Mouse (Mus musculus): ENCODE results near the gene Lad1.
A peak's percentile ranks its signal among the peaks of the same experiment; 100 is the strongest.

Lad1 gene

GRCm38 (mm10) chr1:135818481-135819086, at the start of gene Lad1:
Gene Lad1 (plus strand): TSS chr1:135818598.
- DNase-seq (ENCODE audit: low spot score): no peak

- no peak for DNase-seq (ENCODE audit: low spot score)
These were observed 48.2 kb upstream of the Lad1 start for GRCm38 (mm10) chr1:135770237-135770636.

- DNase-seq (ENCODE audit: low spot score): peak; percentile 50
These were observed 47.4 kb upstream of the Lad1 start for GRCm38 (mm10) chr1:135770896-135771572.

- DNase-seq (ENCODE audit: low spot score): no peak
These were observed 46.8 kb upstream of the Lad1 start for GRCm38 (mm10) chr1:135771573-135771970.

- DNase-seq (ENCODE audit: low spot score): no peak
These were observed 41.8 kb upstream of the Lad1 start for GRCm38 (mm10) chr1:135776596-135776995.

GRCm38 (mm10) chr1:135777046-135777445, 41.4 kb upstream of the Lad1 start:
- DNase-seq (ENCODE audit: low spot score): no peak

GRCm38 (mm10) chr1:135778780-135779535, 39.4 kb upstream of the Lad1 start, which contains the start of gene Tnni1:
Gene Tnni1 (plus strand): TSS chr1:135779434.
- peak; percentile 58 for DNase-seq (ENCODE audit: low spot score)

- no peak for DNase-seq (ENCODE audit: low spot score)
These were observed 37.7 kb upstream of the Lad1 start for GRCm38 (mm10) chr1:135780649-135781048.

GRCm38 (mm10) chr1:135781220-135781619, 37.2 kb upstream of the Lad1 start:
- peak; percentile 34 for DNase-seq (ENCODE audit: low spot score)

GRCm38 (mm10) chr1:135782816-135783215, 35.6 kb upstream of the Lad1 start:
- DNase-seq (ENCODE audit: low spot score): no peak

- DNase-seq (ENCODE audit: low spot score): peak; percentile 34
These were observed 30.6 kb upstream of the Lad1 start for GRCm38 (mm10) chr1:135787799-135788198.

- no peak for DNase-seq (ENCODE audit: low spot score)
These were observed 29.7 kb upstream of the Lad1 start for GRCm38 (mm10) chr1:135788708-135789107.

GRCm38 (mm10) chr1:135789815-135790214, 28.6 kb upstream of the Lad1 start:
- no peak for DNase-seq (ENCODE audit: low spot score)

- no peak for DNase-seq (ENCODE audit: low spot score)
These were observed 26.1 kb upstream of the Lad1 start for GRCm38 (mm10) chr1:135792143-135792939.

GRCm38 (mm10) chr1:135793370-135794215, 24.8 kb upstream of the Lad1 start:
- no peak for DNase-seq (ENCODE audit: low spot score)

GRCm38 (mm10) chr1:135794216-135795134, 23.9 kb upstream of the Lad1 start:
- no peak for DNase-seq (ENCODE audit: low spot score)

GRCm38 (mm10) chr1:135798492-135798891, 19.9 kb upstream of the Lad1 start:
- no peak for DNase-seq (ENCODE audit: low spot score)

GRCm38 (mm10) chr1:135799109-135799627, 19.2 kb upstream of the Lad1 start:
- no peak for DNase-seq (ENCODE audit: low spot score)

GRCm38 (mm10) chr1:135800192-135800950, 18.0 kb upstream of the Lad1 start:
- DNase-seq (ENCODE audit: low spot score): no peak
